Mouse (Mus musculus) cerebellum, postnatal 36 days (tissue): Measurements from ENCODE around the gene A930004D18Rik.

Source experiments
- DNase-seq, 2 experiments: peaks; one replicate each; pipeline ENCODE4 v3.0.0; 2021 to 2022; ENCODE audit warnings: mixed read lengths in 2 of 2

A930004D18Rik gene

DNA sequence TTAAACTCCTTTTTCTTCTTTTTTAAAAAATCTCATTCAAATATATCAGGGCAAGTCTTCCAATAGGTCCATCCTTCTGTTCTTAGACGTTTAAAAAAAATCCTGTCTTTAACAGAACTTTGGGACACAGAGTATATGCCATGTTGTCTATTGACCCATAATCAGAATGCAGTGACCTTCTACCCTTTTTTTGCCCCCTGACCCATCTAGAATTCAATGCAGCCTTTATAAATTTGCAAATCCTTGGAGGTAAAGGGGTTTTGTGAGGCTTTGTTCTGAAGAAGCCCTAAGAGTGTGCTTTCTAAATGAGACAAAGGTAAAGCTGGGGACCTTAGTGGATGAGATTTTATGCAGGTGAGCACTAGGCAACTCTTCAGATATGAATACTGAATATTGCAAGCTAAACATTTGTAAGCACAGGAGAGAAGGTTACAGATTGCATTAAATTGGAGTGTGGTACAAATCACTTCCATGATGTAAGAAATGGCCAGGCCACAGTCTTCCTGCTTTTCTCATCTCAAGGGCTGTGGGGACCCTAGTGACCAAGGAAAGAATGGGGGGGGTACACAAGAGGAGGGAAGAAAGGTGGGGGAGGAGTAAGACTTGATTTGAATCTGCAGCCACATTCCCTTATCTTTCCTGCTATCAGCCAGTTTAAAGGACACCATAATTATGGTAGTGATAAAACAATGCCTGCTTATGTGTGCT lies 15.9 kb upstream of the A930004D18Rik start:
- DNase-seq: no peak

DNA sequence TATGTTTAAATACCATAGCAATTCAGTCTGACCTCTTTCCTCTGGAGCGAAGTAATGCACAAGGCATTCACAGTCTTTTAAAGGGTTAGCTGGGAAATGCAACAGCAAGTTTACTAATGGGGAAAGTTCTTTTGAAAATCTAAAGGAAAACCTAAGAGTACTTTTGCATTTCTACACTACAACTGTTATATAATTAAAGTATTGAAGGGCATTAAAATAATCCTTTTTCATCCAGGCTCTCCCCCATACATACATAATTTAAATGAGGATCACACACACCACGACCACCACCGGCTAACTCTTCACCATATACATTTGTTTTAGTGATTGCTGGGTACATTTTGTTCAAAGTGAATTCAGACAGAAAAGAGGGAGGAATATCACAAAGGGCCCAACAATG lies 15.0 kb upstream of the A930004D18Rik start:
- DNase-seq: no peak

DNA sequence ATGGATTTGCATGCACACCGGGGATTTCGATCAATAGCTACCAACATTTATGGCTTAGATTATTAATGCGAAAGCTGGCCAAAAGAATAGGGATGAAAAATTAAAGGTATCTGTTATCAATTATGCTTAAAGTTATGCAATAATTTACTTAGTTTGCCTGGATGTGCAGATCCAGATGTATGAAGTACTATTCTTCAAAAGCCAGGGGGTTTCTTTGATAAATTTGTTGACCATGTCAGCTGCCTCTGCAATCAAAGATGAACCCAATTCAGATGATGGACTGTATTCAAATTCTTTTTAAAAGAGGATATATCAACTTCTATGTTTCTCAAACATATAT lies 14.3 kb upstream of the A930004D18Rik start:
- no peak for DNase-seq

DNA sequence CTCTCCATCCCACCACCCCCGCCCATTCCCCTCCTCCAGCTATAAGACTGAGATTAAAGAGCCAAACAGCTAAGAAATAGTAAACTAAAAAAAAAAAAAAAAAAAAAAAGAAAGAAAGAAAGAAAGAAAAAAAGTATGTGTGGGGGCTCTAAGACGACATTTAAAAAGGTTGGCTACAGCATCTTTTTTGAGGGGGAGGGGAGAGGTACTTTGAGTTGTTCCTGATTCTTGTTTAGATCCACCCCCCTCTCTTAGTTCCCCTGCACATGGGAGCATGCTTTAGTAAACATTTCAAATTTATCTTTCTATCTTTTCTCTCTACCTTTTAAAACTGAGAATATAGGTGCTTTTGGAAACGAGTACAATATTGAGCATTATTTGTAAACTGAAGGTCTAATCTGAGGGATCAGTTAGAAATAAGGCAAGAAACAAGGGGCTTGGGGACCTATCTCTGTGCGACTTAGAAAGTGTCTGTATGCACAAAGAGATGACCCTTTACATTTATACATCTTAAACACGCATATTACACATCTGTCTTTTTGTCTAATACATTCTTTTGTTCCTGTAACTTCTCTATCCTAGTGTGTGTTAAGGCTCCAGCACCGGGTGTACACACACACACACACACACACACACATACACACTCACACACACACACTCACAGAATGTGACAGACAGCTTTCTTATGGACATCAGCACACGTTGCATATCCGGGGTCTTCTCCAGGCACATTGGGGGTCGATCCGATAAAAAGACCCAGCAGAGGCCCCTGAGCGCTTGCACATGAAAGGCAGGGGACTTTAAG lies 13.7 kb upstream of the A930004D18Rik start:
- no peak for DNase-seq

DNA sequence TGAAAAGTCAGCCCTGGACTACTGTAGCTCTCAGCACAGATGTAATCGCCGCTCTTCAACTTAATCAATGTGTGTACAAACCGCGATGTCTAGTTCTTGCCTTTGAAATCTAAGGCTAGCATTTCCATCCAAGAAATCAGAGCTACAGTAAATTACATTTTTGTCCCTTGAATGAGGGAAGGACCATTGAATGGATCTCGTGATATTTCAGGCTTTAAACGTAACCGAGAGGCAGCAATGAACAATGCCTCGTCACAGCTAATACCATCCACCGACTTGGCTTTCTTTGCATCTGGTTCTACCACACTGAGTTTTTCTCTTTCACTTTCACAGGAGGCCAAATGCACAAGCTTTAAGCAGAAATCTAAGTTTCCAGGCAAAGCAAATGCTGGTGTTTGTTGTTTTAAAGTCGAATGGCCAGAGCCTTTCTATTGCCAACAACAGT lies 13.0 kb upstream of the A930004D18Rik start:
- DNase-seq: no peak

DNA sequence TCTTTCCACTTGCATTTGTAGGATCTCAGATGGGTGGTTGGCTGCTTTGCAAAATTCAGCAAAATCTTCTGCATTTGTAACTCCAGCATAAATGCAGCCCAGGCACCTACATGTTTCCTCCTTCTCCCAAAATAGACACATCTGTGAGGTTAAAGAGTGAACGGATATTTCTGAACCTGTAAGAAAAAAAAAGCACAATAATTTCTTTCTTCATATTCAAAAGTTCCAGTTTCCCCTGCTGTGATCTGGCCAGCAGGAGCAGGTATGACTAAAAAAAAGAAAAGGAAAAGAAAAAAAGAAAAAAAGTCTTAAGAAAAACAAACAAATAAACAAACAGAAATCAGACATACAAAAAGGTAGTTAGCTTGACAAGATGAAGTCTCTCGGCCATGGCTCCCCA lies 12.5 kb upstream of the A930004D18Rik start:
- DNase-seq: no peak

DNA sequence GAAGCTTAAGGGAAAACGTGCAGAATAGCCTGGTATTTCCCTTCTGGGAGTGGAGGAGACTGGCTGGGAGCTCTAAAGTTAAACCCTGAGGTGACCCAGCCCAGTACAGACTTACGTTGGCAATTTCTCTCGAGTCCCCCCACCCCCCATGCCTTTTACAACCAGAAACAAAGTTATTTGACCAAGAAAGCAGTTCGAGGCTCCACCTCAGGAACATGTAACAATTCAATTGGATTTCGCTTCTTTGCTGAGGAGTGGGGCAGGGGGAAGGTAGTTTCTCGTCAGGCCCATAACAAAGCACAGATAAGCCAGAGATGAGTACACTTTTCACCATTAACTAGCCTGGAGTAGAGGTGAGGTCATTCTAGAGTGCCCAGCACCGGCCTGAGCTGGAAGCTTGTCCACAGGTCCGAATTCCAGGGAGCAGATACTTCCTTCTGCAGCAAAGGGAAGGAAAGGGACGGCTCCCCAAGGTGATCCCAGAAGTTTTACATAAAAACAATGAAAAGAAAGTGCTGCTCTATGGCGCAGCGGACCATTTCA lies 11.8 kb upstream of the A930004D18Rik start:
- no peak for DNase-seq

DNA sequence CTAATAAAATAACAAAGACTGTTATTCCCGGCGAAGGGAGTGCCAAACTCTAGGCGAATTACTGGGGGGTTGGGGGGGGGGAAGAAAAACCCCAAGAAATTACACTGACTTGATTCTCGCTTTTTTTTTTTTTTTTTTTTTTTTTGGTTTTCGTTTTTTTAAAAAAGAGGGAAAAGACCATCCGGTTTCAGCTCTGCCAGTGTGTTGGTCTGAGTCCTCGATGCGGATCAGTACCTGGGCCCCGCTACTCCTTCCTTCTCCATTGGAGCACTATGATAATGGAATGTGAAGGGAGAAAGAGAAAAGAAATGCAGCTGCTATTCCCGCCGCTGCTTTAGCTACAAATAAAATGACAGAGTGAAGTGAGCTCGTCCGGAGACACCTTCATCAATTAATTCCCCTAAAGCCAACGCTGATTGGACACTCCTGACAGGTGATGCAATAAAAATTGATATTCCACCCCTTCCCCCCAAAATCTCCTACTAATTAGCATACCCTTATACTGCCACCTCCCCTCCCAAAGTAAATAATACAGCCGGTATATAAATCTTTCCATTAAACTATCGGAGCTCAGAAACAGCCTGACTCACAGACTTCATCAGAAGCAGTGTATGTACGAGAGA lies 11.0 kb upstream of the A930004D18Rik start, which contains the start of gene Skida1:
Gene Skida1, minus strand, starts transcription at position 599 of the 623 bp plus-strand sequence.
- DNase-seq: no peak

DNA sequence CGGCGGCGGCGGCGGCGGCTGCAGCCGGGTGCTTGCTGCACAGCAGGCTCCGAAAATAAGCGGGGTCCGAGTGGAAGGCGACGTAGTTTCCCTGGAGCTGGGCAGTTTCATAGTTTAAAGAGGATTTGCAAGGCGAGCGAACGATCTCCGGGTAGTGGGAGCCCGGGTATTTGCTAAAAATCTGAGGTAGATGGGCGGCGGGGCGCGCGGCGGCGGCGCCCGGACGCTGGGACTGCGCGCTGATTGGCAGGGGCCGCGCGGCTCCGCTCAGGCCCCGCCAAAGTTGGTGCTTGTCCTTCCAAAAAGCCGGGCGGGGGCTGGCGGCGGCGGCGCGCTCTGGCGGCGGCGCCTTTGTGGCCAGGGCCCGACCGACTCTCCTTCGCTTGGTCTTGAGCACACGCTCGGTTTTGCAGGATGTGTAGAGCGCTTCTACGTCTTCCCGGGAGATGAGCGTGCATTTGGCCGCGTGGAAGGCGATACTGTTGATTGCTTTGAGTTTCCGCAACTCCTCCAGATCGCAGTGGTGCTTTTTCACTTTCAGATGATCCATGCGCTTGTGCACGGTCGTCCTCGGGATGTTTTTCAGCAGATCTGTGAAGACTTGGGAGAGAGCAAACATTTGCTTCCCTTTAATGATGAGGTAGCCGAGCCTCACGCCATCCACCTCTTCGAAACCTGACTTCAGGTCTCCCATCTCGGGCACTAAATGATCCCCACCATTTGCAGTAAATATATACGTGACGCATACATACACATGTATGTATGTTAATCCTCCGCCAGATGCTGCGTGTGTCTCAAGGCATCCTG lies 10.3 kb upstream of the A930004D18Rik start:
- DNase-seq: peak; percentile 78 to 82

DNA sequence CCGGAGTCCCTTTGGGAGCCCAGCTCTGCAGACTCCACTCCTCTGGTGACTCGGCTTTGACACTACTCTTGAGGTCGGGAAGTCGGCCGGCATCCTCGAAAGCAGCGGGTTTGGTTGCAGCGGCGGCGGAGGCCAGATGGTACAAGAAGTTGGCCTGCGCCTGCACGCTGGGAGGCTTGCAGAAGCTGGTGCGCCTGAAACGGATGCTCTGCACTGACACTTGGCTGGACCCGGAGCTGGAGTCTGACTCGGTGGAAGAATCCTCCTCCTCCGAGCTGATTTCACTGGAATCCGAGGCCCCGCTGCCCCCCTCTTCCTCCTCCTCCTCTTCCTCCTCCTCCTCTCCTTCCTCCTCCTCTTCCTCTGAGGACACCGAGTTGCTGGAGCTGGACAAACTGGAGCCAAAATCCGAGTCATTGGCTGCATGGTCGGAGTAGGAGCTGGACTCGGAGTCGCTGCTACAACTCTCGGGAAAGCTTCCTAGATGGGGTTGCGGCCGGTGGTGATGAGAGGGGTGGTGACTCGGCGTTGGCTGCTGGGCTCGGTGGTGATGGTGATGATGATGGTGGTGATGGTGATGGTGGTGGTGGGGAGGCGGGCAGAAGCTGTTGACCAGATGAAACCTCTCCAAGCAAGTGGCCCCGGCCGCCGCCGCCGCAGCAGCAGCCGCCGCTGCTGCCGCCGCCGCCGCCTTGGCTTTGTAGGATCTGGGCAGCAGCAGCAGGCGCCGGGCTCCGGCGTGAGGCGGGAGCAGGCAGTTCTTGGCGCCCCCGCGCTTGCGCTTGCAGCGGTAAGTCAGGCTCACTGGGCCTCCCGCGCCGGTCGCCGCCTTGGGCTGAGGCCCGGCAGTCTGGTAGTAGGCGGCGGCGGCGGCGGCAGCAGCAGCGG lies 9.5 kb upstream of the A930004D18Rik start:
- peak; percentile 69 to 73 for DNase-seq

DNA sequence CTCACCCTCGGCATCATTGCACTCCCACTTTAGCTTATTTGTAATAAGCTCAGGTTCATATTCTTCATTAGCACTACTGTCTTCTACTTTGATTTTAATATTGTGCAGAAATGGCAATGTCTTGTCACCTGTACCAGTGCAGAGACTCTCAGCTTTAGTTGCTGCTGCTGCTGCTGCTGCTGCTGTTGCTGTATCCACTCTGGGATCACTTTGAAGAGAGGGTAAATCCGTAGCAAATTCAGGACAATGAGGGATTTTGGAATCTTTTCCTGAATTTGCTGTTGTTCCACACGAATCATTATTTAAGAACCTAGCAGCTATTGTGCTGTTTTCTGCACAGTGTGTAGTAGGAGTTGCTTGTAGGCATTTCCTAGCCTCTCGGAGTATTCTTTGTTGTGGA lies 8.6 kb upstream of the A930004D18Rik start:
- no peak for DNase-seq

DNA sequence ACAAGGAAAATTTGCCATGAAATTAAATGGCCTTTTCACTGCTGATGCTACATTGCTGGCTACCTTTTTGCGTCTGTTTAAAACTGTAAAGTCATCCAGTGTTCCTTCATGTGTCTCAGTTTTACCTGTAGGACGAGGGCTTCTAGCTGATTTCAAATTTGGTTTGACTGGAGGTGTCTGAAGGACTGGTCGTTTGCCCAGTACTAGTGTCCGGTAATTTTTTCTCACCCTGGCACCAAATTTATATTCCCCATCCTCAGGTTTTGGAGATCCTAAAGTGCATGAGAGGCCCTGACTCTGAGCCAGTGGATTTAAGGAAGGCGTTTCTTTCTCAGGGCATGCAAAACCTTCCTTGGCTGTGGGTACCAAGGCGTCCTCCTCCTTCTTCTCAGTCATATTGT lies 8.2 kb upstream of the A930004D18Rik start:
- no peak for DNase-seq

DNA sequence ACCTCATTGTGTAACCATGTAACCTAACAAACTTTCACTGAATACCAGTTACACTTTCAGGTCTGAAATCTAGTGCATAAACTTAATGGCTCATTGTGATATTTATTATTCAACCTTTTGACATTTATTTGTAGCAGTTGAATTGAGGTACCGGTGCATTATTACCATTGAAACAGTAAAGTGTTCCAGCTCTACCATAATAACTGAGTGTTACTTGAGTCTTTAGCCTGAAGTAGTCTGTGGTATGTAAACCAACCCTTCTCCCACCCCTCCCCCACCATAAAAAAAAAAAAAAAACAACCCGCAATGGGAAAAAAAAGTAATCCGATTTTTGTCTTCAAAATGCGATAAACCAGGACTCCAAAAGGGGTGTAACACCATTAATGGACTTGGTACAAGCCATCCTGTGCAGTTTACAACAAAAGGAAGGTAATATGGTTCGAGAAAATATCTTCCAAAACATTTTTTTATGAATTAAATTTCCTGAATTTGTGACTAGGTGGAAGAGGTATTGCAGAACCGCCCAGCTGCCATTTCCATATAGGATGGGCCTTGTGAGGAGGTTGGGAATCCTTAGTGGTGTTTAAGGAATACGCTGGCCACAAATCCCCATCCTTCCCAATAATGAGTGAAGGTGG lies 7.7 kb upstream of the A930004D18Rik start:
- no peak for DNase-seq

DNA sequence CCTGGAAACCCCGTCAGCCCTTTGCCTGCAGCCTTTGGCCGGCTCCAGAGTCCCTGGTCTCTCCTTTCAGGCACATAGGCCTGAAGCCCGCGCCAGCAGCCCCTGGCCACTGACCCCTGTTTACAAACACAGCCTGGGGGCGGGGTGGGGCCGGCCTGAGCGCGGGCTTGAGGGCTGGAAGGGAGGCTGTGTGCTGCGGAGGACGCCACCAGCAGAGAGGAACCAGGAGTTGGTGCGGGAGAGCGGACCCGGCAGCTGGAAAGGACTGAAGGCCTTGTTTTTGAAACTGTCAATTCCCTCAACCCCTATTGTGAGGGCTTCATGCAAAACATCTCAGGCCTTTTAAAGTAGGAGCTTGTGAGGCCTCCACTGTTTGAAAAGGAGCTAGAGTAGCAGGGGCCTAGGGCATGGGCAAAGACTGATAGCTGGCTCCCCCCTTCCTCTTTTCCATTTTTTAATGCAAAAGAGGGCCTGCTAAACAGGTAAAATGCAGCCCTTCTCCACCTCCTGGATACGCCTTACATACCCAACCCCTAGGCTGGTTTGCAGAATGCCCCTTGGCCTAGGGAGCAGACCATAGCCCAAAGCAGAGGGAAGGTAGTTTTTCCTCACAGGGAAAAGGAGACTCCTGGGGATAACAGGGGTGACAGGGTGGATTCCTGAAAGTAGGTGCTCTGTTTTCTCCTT lies 3.8 kb upstream of the A930004D18Rik start:
- DNase-seq: no peak

DNA sequence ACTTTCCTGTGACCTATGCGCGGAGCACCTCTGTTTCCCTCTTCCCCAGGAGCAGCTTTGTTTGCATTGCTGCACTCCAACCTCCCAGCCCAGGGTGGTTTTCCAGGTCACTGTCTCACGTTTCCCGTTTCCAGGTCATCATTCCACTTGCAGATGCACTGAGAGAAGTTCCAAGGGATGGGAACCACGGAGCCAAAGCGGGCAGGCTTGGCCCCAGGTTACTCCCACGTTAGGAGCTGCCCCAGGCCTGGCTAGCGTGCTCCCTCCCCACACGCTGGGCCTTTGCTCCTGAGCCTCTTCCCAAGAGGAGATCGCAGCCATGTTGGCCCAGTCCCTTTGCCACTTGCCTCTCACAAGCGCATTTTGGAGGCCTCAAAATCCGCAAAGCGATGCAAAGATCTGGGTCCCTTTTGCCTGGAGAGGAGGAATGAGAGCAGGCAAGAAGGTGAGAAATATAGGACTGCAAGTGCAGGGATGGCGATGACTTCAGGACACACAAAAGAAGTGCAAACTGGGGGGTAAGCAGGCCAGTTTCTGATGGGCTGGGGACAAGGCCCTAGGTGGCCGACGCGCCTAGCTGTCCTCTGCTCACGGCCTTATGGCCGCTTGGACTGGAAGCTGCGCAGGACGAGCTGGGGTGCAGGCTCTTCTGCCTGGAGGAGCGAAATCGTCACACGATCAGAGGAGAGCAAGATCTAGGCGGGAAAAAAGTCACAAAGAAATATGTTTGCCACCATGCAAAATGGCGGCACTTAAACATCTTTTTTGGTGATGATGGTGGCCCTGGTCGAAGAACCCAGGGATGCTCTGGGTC lies 3.0 kb upstream of the A930004D18Rik start:
- no peak for DNase-seq

DNA sequence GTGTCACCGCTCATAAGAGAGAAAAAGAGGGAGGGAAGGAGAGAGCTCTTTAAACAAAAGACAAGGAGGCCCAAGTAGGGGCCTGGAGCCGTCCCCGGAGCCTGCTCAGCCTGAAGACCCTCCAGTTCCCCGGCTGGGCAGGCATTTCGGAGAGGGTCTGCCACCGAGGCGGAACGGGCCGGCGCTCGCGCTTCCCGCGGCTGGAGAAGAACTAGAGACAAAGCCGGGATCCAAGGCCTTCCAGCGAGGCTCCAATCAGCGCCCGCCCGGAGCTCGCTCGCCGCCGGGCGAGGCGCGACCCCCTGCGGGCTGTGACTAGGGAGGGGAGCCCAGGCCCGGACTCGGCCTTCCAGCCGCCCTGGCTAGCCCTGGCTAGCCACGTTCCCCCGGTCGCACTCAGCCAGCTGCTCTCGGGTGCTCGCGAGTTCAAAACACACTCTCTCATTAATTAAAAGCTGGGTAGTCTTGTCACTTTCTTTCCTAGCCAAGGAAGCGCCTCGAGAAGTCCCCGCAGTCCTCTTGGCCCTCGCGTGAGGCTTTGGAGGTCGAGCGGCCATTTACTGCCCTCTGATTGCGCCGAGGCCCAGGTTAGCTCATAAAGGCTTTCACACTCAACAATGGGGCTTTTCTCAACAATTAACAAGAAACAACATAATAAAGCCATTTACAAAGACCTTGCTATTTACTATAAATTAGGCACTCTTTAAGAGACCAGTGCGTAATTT lies 2.2 kb upstream of the A930004D18Rik start:
- no peak for DNase-seq

DNA sequence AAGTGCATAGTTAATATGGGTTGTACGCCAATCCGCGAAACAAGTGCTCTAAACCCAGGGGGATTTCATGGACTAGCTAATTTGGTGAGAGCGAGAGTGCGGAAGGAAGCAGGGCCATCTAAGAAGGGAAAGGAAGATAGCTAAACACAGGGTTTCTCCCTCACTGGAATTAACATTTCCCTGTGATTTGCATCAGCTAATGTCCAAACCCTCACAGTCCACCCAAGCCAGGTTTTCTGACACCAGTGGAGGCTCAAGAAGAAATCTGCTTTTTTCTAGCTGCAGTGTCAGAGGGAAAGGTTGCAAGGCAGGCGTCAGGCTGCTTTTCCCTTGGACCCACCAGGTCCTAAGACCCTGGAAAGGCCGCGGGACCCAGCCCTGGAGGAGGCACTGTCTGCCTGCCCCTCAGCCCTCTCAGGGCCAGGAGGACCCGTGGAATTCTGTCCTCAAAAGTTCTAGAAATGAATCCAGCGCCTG lies 1.4 kb upstream of the A930004D18Rik start:
- DNase-seq: no peak

DNA sequence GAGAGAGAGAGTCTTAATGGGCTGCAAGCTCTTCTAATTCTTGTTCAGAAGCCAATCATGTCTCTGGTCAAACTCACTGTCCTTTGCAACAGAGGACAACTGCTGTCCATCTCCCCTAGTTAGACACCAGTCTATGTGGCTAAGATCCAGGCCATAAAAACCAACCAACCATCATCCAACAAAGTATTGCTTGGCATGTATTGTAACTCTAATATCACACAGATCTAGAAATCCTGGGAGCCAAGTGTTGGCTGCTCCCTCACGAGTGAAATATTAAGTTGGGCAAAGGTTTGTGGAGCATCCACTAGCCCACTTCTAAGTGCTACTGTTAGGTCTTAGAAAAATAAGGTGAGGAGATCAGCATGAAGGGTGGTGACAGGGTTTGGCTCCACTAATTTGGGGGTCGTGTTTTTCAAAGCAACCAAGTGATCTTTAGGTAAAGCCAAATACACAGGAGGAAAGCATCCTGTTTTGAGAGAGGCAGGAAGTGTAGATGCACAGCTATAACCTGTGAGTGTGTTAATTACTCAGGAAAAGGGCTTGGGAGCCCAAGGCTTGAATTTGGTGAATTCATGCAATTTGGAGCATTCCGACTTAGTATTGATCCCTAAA lies 710 bp upstream of the A930004D18Rik start:
- no peak for DNase-seq
